Mouse (Mus musculus): ENCODE data around the gene Khnyn.

The Khnyn gene

DNA sequence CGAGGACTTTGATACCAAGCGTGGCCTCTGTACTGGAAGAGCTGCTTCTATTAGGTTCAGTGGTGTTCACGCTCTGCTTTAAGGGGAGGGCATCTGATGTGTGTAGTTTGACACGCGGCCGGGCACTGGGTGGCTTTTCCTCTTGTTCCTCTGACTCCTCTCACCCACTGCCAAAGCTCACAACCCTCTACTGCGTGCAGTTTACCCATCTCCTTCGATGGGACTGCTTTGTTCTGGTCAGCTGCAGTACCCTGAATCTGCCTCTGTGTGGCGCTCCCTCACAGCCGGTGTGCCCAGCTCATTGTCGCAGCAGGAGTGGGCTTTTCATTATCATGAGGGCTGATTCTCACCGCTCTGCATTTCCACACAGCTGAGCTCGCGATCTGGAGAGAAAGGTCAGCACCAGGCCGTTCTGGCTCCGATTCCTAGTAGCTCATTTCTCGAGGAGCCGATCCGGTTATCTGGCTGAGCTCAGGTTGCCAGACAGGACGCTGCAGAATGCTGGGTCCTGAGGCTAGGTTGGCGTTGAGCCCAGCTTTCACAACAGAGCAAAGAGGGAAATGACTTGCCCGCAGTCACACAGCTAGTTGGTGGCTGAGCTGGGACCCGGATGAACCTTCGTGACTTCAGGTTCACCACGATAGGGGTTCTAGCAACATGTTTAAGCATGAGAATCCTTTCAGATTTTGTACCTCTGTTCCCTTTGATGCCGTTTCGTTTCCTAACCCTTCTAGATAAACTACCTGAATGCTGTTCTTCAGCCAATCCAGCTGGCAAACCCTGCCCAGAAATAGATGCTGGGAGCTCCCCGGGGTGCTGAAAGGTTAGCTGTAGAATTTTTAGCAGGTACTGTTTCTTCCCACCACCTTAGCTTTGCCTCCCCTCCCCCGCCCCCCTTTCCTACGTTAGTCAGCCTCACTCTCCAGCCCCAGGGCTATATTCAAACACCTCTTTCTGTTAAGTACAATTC is 10.7 kb upstream of the Khnyn start:
- DNase-seq (ENCODE audit: low read depth), result no peak

DNA sequence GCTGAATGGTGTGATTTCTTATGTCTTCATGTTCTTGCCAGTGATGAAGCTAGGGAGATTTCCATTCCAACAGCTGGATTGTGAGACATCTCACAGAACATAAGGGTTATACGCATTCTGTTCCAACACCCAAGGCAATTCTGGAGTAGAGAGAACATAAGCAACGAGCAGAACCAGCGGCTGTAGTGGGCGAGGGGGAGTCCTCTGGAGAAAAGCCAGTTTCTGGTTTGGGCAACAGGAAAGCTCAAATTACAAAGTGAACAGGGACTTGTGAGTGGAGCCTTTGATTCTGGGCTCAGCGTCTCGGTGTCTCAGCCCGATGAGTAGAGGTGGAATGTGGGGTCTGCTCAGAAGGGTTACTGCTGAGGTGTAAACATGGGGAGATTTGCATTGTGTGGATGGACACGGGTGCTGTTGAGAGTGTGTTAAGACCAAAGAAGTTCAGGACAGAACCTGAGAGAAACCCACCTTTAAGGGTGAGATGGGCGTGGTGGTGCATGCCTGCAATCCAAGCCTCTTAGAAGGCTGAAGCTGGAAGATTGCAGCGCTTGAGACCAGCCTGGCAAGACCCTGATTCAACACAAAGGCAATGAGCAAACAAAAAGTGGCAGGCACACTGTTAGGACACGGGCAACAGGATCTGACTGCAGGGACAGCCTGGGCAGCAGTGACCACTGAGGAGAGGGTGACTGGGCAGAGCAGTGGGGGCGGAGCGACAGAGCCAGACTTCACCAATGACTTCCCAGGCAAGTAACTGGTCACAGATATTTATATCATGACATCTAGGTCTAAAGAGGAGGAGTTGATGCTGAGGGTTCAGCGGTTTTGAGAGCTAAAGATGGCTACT is 7.1 kb upstream of the Khnyn start:
- no peak for DNase-seq (ENCODE audit: low read depth)

DNA sequence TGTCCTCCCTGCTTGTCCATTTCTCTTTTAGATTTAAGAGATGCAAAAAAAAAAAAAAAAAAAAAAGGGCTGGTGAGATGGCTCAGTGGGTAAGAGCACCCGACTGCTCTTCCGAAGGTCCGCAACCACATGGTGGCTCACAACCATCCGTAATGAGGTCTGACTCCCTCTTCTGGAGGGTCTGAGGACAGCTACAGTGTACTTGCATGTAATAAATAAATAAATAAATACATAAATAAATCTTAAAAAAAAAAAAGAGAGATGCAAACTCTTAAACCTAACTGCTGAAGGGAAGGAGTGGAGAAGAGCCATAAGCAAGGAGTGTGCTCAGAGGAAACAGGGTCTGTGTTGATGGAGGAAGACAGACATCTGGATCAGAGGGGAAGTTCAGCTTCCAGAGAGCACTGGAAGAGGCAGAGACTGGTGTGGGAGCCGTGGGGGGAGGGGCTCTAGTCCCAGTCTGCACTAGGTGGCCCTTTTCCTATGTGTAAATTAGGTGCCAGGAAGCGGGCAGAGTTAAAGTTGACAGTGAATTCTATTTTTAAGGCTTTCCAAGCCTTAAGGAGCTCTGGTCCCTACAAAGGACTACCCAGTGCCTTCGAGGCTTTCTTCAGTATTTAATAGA is 6.3 kb upstream of the Khnyn start:
- DNase-seq (ENCODE audit: low read depth), result no peak

DNA sequence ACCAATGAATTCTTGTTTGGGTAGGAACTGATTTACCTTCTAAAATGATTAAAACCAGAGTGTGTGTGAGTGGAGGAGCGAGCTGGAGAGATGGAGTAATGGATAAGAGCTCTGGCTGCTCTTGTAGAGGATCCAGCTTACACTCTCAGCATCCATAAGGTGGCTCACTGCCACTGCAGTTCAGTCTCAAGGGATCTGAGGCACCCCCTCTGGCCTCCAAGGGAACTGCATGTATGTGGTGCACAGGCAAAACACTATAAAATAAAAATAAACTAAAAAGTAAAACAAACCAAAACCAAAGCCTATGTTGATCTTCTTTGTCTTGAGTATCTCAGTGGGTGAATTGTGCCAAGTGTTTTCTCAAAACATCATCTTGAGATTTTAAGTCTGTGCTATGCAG is 5.1 kb upstream of the Khnyn start:
- no peak for DNase-seq (ENCODE audit: low read depth)

DNA sequence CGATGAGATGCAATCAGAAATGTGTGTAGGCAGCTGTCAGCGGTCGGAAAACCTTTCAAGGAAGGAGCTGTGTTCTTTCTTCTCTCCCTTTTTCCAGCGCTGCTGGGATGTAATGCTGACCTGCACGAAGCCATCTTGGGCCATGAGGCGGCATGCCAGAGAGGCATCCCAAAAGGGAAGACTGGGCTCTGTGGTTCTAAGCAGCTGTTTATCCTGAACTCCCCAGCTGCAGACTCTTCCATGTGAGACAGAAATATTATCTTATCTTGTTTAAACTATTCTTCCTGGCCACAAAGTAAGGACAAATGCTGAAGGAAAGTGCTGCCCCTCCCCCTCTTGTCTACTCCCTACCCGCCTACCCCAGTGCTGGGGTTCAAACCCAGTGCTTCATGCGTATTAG is 3.8 kb upstream of the Khnyn start:
- no peak for DNase-seq (ENCODE audit: low read depth)

DNA sequence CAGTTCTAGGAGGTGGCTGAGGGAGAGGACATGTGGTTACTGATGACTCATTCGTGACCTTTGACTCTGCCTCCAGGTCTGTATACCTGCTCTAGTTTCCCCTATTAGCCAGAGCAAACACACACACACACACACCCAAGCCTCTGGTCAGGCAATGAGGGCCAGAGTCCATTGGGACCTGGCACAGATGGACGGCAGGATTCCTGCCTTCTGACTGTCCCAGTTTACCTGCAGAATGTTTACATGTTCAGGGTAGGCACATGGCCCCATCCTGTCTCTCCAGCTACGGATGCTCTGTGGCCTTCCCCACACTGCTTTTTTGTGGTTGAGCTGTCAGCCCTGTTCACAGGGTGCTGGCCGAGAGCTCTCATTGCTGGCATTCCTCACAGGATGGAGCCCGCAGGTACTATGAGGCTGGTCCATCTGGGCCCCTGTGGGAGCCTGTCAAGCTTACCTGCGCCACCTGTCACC is 2.5 kb upstream of the Khnyn start:
- DNase-seq (ENCODE audit: low read depth), result no peak

DNA sequence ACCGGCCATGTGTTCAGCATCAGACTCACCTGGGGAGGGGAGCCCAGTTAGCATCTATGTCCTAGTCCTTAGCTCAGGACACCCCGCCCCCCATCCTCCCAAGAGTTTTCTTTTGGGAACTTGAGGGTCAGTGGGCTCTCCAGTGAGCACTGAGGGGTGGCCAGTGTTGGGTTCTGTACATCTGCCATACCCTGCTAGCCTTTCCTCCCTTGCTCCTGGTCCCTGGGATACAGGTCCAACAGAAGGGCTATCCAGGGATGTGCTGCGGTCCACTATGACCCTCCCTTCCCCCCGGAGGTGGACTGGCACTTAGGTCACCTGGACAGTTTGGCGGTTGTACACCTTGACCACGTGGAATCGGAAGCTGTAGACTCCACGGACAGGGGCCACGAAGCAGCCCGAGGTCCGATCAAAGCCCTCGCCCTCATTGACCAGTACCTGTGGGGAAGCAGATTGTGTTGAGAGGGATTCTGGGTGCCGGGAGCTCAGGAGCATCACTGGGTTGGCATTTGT is 1.5 kb upstream of the Khnyn start:
- DNase-seq (ENCODE audit: low read depth), result no peak

DNA sequence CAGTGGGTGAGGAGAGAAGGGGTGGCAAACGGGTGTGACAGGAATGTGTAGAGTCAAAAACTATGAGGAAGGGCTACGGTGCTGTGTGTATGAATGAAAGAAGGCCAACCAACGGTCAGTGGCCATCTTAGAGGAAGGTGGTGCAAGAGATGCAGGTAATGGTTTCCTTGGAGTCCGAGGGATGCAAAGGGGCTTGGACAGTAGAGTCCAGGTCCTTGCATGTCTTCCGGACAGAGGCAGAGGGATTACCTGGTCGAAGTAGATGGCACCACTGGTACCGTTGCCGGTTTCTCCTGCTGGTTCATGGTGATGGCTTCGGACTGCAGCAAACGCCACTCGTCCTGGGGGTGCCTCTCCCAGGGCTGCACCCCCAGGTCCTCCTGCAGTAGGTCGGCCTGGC is 1.1 kb upstream of the Khnyn start:
- no peak for DNase-seq (ENCODE audit: low read depth)

DNA sequence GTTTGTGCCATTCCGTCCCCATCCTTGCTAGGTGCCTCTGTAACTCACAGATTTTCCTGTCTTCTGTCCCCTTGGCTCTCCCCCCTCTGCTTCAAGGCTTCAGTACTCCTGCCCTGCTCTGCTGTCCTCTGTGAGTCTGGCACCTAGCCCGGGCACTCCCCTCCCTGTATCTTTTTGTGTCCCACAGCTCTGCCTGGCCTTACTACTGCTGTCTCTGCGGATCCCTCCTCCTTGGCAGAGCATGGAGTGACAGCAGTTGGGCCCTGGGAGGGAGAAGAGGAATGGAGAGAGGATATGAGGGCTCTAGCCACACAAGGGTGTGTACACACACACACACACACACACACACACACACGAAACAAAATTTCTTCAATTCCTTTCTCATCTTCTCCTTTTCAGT is 581 bp upstream of the Khnyn start, which contains the start of gene Cbln3:
TSS of gene Cbln3 (minus strand) at position 227 of the 400 bp plus-strand sequence.
- DNase-seq (ENCODE audit: low read depth), result no peak

DNA sequence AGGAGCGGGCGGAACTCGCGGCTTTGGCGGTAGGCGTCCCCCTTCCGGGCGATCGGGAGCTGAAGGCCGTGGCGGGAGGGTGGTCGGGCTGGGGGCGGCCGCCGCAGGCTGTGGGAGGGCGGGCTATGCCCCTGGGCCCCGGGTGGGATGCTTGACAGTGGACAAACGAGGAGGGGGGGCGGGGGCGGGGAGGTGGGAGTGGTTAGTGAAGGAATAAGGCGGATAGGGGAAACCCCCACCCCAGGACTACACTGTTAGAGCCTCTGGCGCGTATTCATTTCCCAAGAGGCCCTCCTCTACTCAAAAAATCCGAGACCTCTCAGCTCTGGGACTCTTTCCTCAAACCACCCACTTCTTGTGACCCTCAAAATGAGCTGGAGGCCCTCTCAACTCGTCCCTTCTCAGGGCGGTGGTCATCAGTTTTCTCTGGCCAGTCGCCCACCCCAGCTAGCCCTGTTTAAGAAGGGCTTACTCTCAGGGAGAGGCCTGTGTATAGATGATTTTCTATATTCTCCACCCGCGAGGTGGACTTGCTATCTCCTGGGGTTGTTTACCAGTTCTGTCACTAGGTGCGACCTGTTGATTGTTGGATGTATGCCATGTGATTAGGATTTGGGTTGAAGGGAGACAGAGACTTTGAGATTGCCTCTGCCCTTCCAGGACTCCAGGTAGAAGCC is 505 bp downstream of the Khnyn start:
- no peak for DNase-seq (ENCODE audit: low read depth)

DNA sequence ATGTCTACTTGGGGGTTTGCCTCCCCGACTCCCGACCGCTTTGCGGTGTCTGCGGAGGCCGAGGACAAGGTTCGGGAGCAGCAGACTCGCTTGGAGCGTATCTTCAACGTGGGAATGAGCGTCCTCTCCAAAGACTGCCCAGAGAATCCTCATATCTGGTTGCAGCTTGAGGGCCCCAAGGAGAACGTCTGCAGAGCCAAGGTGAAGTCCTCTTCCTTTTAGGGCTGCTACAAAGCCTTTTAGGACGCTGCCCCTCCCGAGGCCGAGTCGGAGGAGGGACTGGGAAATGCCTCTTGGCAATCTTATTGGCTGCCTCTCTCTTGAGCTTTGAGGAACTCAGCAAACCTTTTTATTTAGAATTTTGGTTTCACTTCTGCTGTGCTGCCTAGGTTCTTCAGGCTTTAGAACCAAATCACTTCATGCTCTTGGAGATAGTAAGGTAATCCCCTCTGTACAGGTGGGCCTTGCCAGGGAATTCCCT is 1.1 kb downstream of the Khnyn start:
- no peak for DNase-seq (ENCODE audit: low read depth)

DNA sequence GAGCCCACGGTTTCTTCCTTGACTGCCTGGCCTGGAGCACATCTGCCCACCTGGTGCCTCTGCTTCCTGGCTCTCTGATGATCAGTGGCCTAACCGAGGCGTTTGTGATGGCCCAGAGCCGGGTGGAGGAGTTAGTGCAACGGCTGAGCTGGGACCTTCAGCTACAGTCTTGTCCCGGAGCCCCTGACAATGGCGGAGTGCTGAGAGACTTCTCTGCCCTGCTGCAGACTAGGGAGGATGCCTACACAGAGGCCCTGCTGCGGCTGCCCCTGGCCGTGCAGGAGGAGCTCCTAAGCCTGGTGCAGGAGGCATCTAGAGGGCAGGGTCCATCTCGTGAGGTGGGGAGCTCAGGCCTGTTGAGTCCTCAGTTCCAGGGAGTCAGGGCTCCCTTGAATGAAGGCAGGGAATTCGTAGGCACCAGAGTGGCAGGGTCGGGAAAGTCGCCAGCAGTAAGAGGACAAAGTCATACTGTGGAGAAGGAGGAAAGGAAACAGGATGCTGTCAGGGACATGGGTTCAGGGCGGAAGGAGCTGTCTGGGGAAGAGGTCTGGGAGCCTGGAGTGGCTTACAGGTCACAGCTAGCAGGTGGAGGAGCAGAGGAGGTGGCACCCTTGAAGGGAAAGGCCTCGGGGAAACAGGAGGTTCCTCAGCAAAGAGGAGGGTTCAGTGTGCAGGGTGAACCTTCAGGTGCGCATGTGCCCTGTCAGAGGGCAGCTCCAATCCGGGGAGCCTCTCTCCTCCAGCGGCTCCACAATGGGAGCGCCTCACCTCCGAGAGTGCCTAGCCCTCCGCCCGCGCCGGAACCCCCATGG is 2.0 kb downstream of the Khnyn start:
- no peak for DNase-seq (ENCODE audit: low read depth)

DNA sequence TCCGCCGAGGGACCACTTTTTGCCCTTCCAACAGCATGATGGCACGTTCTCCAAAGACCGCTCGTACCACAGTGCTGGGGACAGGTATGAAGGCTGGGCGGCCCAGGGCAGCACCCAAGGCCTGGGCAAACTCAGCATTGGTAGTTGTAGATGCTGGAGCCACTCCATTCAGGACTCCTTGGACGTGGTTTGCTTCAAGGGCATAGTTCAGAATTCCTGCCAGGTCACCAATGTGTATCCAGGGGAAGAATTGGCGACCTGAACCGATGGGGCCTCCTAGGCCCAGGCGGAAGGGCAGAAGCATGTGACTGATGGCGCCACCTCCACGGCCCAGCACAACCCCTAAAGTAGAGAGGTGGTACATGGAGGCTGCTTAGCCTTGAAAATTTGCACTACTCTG is 12.9 kb downstream of the Khnyn start:
- DNase-seq (ENCODE audit: low read depth), result no peak

DNA sequence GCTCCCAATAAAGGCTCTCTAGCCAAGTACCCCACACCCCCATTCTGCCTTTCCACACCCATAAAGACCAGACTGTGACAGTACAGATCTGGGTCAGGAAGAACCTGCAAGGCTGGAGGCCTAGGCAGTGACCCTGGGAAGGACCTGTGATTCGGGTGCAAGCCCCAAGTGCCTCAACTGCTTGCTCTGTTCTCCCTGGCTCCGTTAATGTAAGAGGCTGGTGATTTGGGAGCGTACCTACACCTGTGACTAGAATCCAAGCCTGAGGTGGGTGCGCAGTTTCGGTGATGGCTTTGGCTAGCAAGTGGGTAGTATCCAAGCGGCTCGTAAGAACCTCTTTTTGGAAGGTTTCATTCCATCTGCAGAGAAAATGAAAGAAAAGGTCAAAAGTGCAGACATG is 14.2 kb downstream of the Khnyn start:
- DNase-seq (ENCODE audit: low read depth), result no peak

DNA sequence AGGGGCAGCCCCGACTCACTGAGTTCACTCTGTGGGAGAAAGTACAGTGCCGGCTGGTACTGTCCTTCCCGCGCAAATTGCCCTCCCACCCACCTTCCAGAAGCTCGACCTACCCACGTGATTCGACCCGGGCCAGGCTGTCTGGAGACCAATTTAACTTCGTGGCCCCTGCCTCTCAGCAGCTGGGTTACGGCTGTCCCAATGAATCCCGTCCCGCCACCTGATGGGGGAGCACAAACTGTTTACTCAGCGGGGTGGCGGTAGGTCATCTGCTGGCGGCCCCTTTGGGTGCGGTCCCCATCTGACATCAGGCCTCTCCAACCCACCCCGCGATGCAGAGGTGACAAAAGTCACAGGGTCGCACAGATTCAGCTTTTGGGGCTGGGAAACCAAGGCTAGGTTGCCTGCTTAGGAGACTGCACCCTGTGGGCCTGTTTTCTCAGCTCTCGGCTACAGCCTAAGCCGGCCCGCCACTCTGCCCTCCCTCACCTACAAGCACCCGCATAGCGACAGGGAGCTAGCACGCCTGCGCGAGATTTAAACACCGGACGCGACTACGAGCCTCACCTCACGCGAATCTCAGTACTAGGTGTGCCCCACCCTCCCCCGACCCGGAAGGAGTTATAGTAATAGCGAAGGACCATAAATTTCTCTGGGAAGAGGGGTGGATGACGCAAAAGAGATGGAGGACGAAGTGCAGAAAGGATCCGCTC is 15.1 kb downstream of the Khnyn start, which contains the start of gene Sdr39u1:
TSS of gene Sdr39u1 (minus strand) at position 593 of the 713 bp plus-strand sequence.
- DNase-seq (ENCODE audit: low read depth), result peak; percentile 71

DNA sequence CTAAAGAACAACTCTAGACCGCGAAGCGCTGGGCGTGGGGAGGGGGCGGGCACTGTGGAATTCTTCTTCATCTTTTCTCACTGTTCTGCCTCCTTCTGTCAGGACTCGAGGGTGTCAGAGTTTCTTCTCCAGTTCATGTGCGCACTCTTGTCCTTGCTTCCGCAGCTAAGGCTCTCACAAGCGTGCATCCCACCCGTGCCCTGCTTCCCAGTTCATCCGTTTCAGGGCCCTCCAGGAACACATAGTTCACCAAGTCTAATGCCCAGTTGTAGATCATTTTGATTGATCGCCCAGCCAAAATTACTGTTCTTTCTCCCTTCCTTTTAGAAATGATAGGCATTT is 15.6 kb downstream of the Khnyn start:
- no peak for DNase-seq (ENCODE audit: low read depth)

DNA sequence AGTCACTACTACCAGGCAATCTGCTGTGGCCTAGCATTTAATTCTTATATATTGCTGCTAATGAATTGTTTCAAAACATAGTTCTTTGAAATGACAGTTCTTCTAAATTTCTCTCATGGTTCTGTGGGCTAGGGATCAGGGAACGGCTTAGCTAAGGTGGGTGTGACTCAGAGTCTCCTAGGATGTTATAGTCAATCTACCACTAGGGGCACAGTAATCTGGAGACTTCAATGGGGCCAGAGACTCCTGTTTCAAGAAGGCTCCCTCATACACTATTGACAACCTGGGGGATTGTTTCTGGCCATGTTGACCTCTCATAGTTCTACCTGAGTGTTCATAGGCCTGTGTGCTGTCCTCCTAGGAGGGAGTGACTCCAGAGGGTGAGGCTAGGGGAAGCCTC is 20.8 kb downstream of the Khnyn start:
- no peak for DNase-seq (ENCODE audit: low read depth)

DNA sequence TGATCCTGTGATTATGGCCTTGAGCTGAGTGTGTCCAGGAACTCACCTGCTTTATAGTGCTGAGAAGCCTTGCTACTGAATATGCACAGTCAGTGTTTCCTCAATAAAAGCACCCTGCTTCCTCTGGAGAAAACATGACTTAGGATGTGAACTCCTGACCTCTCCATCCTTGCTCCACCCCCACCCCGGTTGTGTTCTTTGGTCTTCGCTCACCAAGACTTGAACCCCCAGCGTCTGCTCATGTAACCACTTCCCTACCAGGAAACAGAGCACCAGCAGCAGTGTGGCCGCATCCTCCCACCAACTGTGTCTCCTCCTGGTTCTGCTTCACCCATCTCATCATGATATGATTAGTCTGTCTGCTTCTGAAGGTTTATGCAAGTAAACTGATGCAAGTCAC is 28.7 kb downstream of the Khnyn start:
- no peak for DNase-seq (ENCODE audit: low read depth)

DNA sequence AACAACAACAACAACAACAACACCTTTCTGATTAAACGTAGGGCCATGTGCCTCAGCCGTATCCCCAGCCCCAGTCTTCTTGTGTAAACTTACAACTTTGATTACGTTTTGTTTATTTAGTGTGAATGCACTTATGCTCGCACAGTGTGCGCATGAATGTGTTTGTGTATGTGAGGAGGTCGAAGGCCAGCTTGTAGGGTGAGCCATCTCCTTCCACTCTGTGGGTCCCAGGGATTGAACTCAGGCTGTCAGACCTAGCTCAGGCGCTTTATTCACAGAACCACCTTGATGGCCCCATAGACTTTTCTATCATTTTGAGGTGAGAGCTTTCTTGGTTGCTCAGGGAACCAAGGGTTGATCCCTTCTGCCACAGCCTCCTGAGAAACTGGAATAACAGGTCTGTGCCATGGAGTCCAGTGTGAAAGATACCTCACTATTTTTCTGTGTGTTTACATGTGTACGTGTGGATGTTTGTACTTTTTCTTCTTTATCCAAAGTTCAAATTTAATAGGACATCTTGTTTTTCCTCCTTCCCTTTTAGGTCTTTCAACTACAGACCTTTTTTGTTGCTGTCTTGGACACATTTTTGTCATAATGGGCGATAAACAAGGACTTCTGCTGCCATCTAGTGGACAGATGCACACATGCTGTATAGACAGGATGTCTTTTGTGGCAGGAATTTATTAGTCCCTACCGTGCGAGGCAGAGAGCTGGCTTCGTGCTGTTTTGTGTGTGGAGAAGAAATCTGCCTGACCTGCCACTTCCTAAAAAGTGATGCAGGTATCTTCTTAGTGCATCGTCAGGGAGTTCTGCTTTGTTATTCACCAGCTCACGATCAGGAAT is 33.7 kb downstream of the Khnyn start:
- peak; percentile 76 for DNase-seq (ENCODE audit: low read depth)

All from fibroblast of lung, adult 2 months (primary cell).